Mouse (Mus musculus): ENCODE measurements at regions not wholly inside any gene's neighbourhood (a gene's known extent, or its start where the extent isn't known, plus 50 kb on each side); places are given as distances from the start of the nearest gene placed in this dataset.

- TF ChIP-seq GATA1 (IDR thresholded peaks at IDR 0.05; ENCODE audit: borderline replicate concordance, low read length), result no peak
- TF ChIP-seq FLI1 (IDR thresholded peaks at IDR 0.05; ENCODE audit: low read length), result no peak
Observed at GRCm38 (mm10) chr19:14035785-14036184, 122.5 kb downstream of the Olfr1505 start.

All from megakaryocyte, embryonic 14.5 days (primary cell).